24 mouse cellular contexts compared by ENCODE assay signal in genomic region chr6:135090661-135091060, GRCm38 (mm10). TPM values are rescaled to one million over a fixed set of nuclear protein-coding genes. Genes with fewer than 3 reads are reported as not detected.
DNase-seq lines count a peak whose midpoint lies in the region; ATAC-seq lines count a peak whose summit lies in the region.
"Had no signal": no experiment of that assay in that cellular context is flagged by ENCODE, and none has a peak within 500 bp of the region (broad histone marks: within the 10 kb centered on the region; RNA-seq: fewer than 3 reads in every experiment).

No protein-coding gene starts in this region.

- no peak overlapping the region for H3K4me2 ChIP-seq in limb, embryonic 12.5 days
- no peak overlapping the region for H3K4me2 ChIP-seq in neural tube, embryonic 14.5 days (ENCODE audit: low read depth, low read length)
- H3K4me2 ChIP-seq in forebrain, embryonic 15.5 days (replicated peaks): no peak overlapping the region
- H3K4me2 ChIP-seq: hindbrain, embryonic 12.5 days had no signal

- no peak for DNase-seq in limb, embryonic 10.5 days (ENCODE audit: low spot score)
- DNase-seq in neural tube, embryonic 10.5 days (ENCODE audit: extremely low spot score, low spot score): no peak
- DNase-seq in gonadal fat pad, adult 2 months (ENCODE audit: low read depth): peak; percentile 67
- DNase-seq in thymus, adult 18-20 months: no peak
- DNase-seq: adrenal gland, adult 2 months; adrenal gland, postnatal 36 days; cerebellum, adult 2 months; cerebellum, postnatal 10 days; gastrocnemius, postnatal 25 days; heart, adult 11 months; heart, postnatal 10 days; heart, postnatal 4 days had no signal

- no peak overlapping the region for H3K9ac ChIP-seq in limb, embryonic 12.5 days (replicated peaks)
- H3K9ac ChIP-seq in neural tube, embryonic 14.5 days (replicated peaks; ENCODE audit: low read depth, low read length): no peak overlapping the region
- no peak overlapping the region for H3K9ac ChIP-seq in forebrain, embryonic 15.5 days (replicated peaks)
- H3K9ac ChIP-seq: hindbrain, embryonic 12.5 days had no signal

- H3K27me3 ChIP-seq in limb, embryonic 12.5 days: no peaks in the 10 kb centered on the region
- no peaks in the 10 kb centered on the region; the same call in 1 of the 2 replicates for H3K27me3 ChIP-seq in limb, embryonic 10.5 days (ENCODE audit: low read depth, poor library complexity, severe bottlenecking)
- no peaks in the 10 kb centered on the region for H3K27me3 ChIP-seq in neural tube, embryonic 14.5 days (ENCODE audit: control insufficient read depth, insufficient read depth, low read length)
- no peaks in the 10 kb centered on the region for H3K27me3 ChIP-seq in forebrain, embryonic 15.5 days
- H3K27me3 ChIP-seq: CH12.LX; hindbrain, embryonic 12.5 days had no signal

- no peaks in the 10 kb centered on the region for H3K9me3 ChIP-seq in limb, embryonic 12.5 days
- H3K9me3 ChIP-seq in limb, embryonic 10.5 days (replicated peaks): no peaks in the 10 kb centered on the region
- no peaks in the 10 kb centered on the region for H3K9me3 ChIP-seq in neural tube, embryonic 14.5 days (ENCODE audit: control insufficient read depth, low read length)
- no peaks in the 10 kb centered on the region for H3K9me3 ChIP-seq in forebrain, embryonic 15.5 days
- H3K9me3 ChIP-seq: embryonic facial prominence, embryonic 10.5 days; heart, embryonic 10.5 days; hindbrain, embryonic 12.5 days had no signal

- H3K36me3 ChIP-seq in limb, embryonic 12.5 days: no peaks in the 10 kb centered on the region
- H3K36me3 ChIP-seq in limb, embryonic 10.5 days: no peaks in the 10 kb centered on the region
- no peaks in the 10 kb centered on the region for H3K36me3 ChIP-seq in neural tube, embryonic 14.5 days (ENCODE audit: control insufficient read depth, insufficient read depth, low read length)
- H3K36me3 ChIP-seq in forebrain, embryonic 15.5 days: no peaks in the 10 kb centered on the region
- H3K36me3 ChIP-seq: embryonic facial prominence, embryonic 10.5 days; heart, embryonic 10.5 days; hindbrain, embryonic 12.5 days had no signal

- H3K27ac ChIP-seq in limb, embryonic 12.5 days: 0 out of 2 replicates have a peak overlapping the region, but pooled peaks have one; percentile 18
- H3K27ac ChIP-seq in limb, embryonic 10.5 days: no peak overlapping the region
- no peak overlapping the region for H3K27ac ChIP-seq in neural tube, embryonic 14.5 days (ENCODE audit: low read depth, low read length)
- no peak overlapping the region for H3K27ac ChIP-seq in forebrain, embryonic 15.5 days (replicated peaks)
- H3K27ac ChIP-seq: embryonic facial prominence, embryonic 10.5 days; heart, embryonic 10.5 days; hindbrain, embryonic 12.5 days had no signal

- 34% methylated on average over 4 of the region's 4 CpGs for WGBS in limb, embryonic 12.5 days
- WGBS in limb, embryonic 10.5 days: 53% methylated on average over 4 of the region's 4 CpGs
- WGBS in neural tube, embryonic 14.5 days: 26% methylated on average over 4 of the region's 4 CpGs
- 76% methylated on average over 4 of the region's 4 CpGs for WGBS in forebrain, embryonic 15.5 days

- H3K4me1 ChIP-seq in limb, embryonic 12.5 days (replicated peaks): peaks cover 28% of the 10 kb centered on the region
- H3K4me1 ChIP-seq in limb, embryonic 10.5 days: peaks cover 20% of the 10 kb centered on the region
- 0 out of 2 replicates have a peak, but pooled peaks cover 3% of the 10 kb centered on the region for H3K4me1 ChIP-seq in neural tube, embryonic 14.5 days (ENCODE audit: control insufficient read depth, insufficient read depth, low read length)
- H3K4me1 ChIP-seq in forebrain, embryonic 15.5 days: peaks cover 15% of the 10 kb centered on the region

- H3K4me3 ChIP-seq in limb, embryonic 12.5 days (replicated peaks): no peak overlapping the region
- no peak overlapping the region for H3K4me3 ChIP-seq in limb, embryonic 10.5 days
- no peak overlapping the region for H3K4me3 ChIP-seq in neural tube, embryonic 14.5 days (ENCODE audit: low read depth, low read length)
- no peak overlapping the region for H3K4me3 ChIP-seq in forebrain, embryonic 15.5 days
- H3K4me3 ChIP-seq: embryonic facial prominence, embryonic 10.5 days; erythroblast, embryonic 14.5 days; heart, embryonic 10.5 days; hindbrain, embryonic 12.5 days had no signal

- ATAC-seq in limb, embryonic 12.5 days (ENCODE audit: insufficient number of reproducible peaks, insufficient read depth, low FRiP score, low TSS enrichment, low read depth): no peak
- ATAC-seq in neural tube, embryonic 14.5 days (ENCODE audit: low read depth): peak; percentile 48; the same call in 1 of the 2 replicates
- ATAC-seq in forebrain, embryonic 15.5 days (replicated peaks): no peak
- ATAC-seq: forebrain, embryonic 16.5 days; hindbrain, embryonic 16.5 days had no signal

RNA-seq across cellular contexts. Expression of gene Gprc5a, which starts 25.2 kb away (rescaled TPM):
- 1.5 and 1.6 TPM in 2 replicates for polyA plus RNA-seq in limb, embryonic 12.5 days (2016; fragmentation: Nextera tagmentation; extraction: Ambion mirVana)
- polyA plus RNA-seq in limb, embryonic 10.5 days (2016; fragmentation: Nextera tagmentation; extraction: Ambion mirVana): 1.4 and 1.9 TPM in 2 replicates
- 0.12 and 0.86 TPM in 2 replicates for polyA plus RNA-seq in neural tube, embryonic 14.5 days (2014; fragmentation: Nextera tagmentation; extraction: Ambion mirVana)
- 2.8 and 4.7 TPM in 2 replicates for polyA plus RNA-seq in gonadal fat pad, adult 2 months (2012; rRNA removed)
- 0.28 and 0.42 TPM in 2 replicates for polyA plus RNA-seq in forebrain, embryonic 15.5 days (2015; fragmentation: Nextera tagmentation; extraction: Ambion mirVana)
- polyA plus RNA-seq: erythroblast, embryonic 14.5 days had no signal

RNA-seq across cellular contexts. Expression of gene Gprc5d, which starts 27.4 kb away (rescaled TPM):
- not detected in 2 replicates for polyA plus RNA-seq in limb, embryonic 12.5 days (2016; fragmentation: Nextera tagmentation; extraction: Ambion mirVana)
- not detected in 2 replicates for polyA plus RNA-seq in limb, embryonic 10.5 days (2016; fragmentation: Nextera tagmentation; extraction: Ambion mirVana)
- polyA plus RNA-seq in neural tube, embryonic 14.5 days (2014; fragmentation: Nextera tagmentation; extraction: Ambion mirVana): not detected in 2 replicates
- polyA plus RNA-seq in gonadal fat pad, adult 2 months (2012; rRNA removed): 0.12 TPM in 1 of 2 replicates, not detected in the other
- not detected in 2 replicates for polyA plus RNA-seq in forebrain, embryonic 15.5 days (2015; fragmentation: Nextera tagmentation; extraction: Ambion mirVana)
- polyA plus RNA-seq: adrenal gland, adult 2 months; embryonic facial prominence, embryonic 10.5 days; forebrain, embryonic 11.5 days; forebrain, embryonic 16.5 days; heart, embryonic 10.5 days; heart, embryonic 14.5 days; hindbrain, embryonic 12.5 days; hindbrain, embryonic 16.5 days had no signal
